Mouse (Mus musculus): ENCODE data around the gene Ston2.

Ston2 gene

GRCm38 (mm10) chr12:91699451-91700141 lies 88.6 kb downstream of the Ston2 start:
- no peak for DNase-seq (ENCODE audit: low spot score)

- DNase-seq (ENCODE audit: low spot score) = no peak
These were observed 92.0 kb downstream of the Ston2 start for GRCm38 (mm10) chr12:91696231-91696630.

- no peak for DNase-seq (ENCODE audit: low spot score)
These were observed 92.4 kb downstream of the Ston2 start for GRCm38 (mm10) chr12:91695761-91696160.

- DNase-seq (ENCODE audit: low spot score) = no peak
These were observed 93.4 kb downstream of the Ston2 start for GRCm38 (mm10) chr12:91694748-91695147.

- DNase-seq (ENCODE audit: low spot score) = no peak
These were observed 94.6 kb downstream of the Ston2 start for GRCm38 (mm10) chr12:91693566-91693965.

GRCm38 (mm10) chr12:91692991-91693390 lies 95.2 kb downstream of the Ston2 start:
- DNase-seq (ENCODE audit: low spot score) = no peak

- DNase-seq (ENCODE audit: low spot score) = peak; percentile 57
These were observed 102.4 kb downstream of the Ston2 start for GRCm38 (mm10) chr12:91685674-91686290.

- peak; percentile 32 for DNase-seq (ENCODE audit: low spot score)
These were observed 103.3 kb downstream of the Ston2 start for GRCm38 (mm10) chr12:91684840-91685415.

GRCm38 (mm10) chr12:91684101-91684839 lies 103.9 kb downstream of the Ston2 start:
- peak; percentile 57 for DNase-seq (ENCODE audit: low spot score)

- no peak for DNase-seq (ENCODE audit: low spot score)
These were observed 104.6 kb downstream of the Ston2 start for GRCm38 (mm10) chr12:91683549-91684100.

- DNase-seq (ENCODE audit: low spot score) = no peak
These were observed 105.1 kb downstream of the Ston2 start for GRCm38 (mm10) chr12:91683096-91683495.

GRCm38 (mm10) chr12:91679320-91680064 lies 108.7 kb downstream of the Ston2 start:
- DNase-seq (ENCODE audit: low spot score) = no peak

GRCm38 (mm10) chr12:91675937-91676336 lies 112.2 kb downstream of the Ston2 start:
- DNase-seq (ENCODE audit: low spot score) = peak; percentile 49

- DNase-seq (ENCODE audit: low spot score) = peak; percentile 11
These were observed 115.0 kb downstream of the Ston2 start for GRCm38 (mm10) chr12:91673141-91673540.

- no peak for DNase-seq (ENCODE audit: low spot score)
These were observed 115.7 kb downstream of the Ston2 start for GRCm38 (mm10) chr12:91672528-91672927.

- DNase-seq (ENCODE audit: low spot score) = no peak
These were observed 119.5 kb downstream of the Ston2 start for GRCm38 (mm10) chr12:91668529-91669245.

- no peak for DNase-seq (ENCODE audit: low spot score)
These were observed 120.4 kb downstream of the Ston2 start for GRCm38 (mm10) chr12:91667741-91668140.

- DNase-seq (ENCODE audit: low spot score) = no peak
These were observed 121.6 kb downstream of the Ston2 start for GRCm38 (mm10) chr12:91666607-91667006.

- DNase-seq (ENCODE audit: low spot score) = no peak
These were observed 122.8 kb downstream of the Ston2 start for GRCm38 (mm10) chr12:91665431-91665830.

- no peak for DNase-seq (ENCODE audit: low spot score)
These were observed 124.9 kb downstream of the Ston2 start for GRCm38 (mm10) chr12:91663260-91663659.

- DNase-seq (ENCODE audit: low spot score) = no peak
These were observed 125.3 kb downstream of the Ston2 start for GRCm38 (mm10) chr12:91662844-91663243.
